Mouse (Mus musculus) heart, postnatal 0 days (tissue): ENCODE measurements at regions not wholly inside any gene's neighbourhood (a gene's known extent, or its start where the extent isn't known, plus 50 kb on each side); places are given as distances from the start of the nearest gene placed in this dataset.
"Not testable (repeated sequence)": the region's sequence is repeated elsewhere in the genome, so short reads cannot be mapped to it uniquely, and the experiment has no call there.

ENCODE experiments used
- ATAC-seq: fragments of 200-750 bp; cut with Nextera tagmentation; 2 replicates; pipeline ENCODE4 v1.8.0; 2017; ENCODE audit warnings: low read depth, moderate number of reproducible peaks, moderate library complexity; ENCODE audit not compliant: insufficient read depth
- DNase-seq: peaks from one replicate; pipeline ENCODE4 v3.0.0-alpha.2; 2016; ENCODE audit warnings: low spot score
- H3K27ac ChIP-seq: fragments of 300-500 bp; sonication (generic); 2 replicates; pipeline ENCODE4 v1.5.1; 2014; ENCODE audit warnings: low read depth, mild to moderate bottlenecking
- H3K27me3 ChIP-seq: fragments of 300-500 bp; sonication (generic); 2 replicates; pipeline ENCODE4 v1.6.1; 2014; ENCODE audit warnings: low read length, mixed read lengths; ENCODE audit not compliant: control insufficient read depth, insufficient read depth
- H3K36me3 ChIP-seq: fragments of 300-500 bp; sonication (generic); replicated peaks from 2 replicates; pipeline ENCODE4 v1.6.1; 2014; ENCODE audit warnings: low read length, mixed read lengths; ENCODE audit not compliant: control insufficient read depth, insufficient read depth
- H3K4me1 ChIP-seq: fragments of 300-500 bp; sonication (generic); 2 replicates; pipeline ENCODE4 v1.6.1; 2014; ENCODE audit warnings: antibody characterized with exemption; ENCODE audit not compliant: control insufficient read depth, insufficient read depth
- H3K4me2 ChIP-seq: fragments of 300-500 bp; sonication (generic); 2 replicates; pipeline ENCODE4 v1.6.1; 2014; ENCODE audit warnings: low read depth, mild to moderate bottlenecking, low read length, moderate library complexity
- H3K4me3 ChIP-seq: fragments of 300-500 bp; sonication (generic); 2 replicates; pipeline ENCODE4 v1.5.1; 2014; ENCODE audit warnings: low read depth, low read length
- H3K9ac ChIP-seq: fragments of 300-500 bp; sonication (generic); replicated peaks from 2 replicates; pipeline ENCODE4 v1.6.1; 2014; ENCODE audit warnings: low read depth, low read length, mixed read lengths
- H3K9me3 ChIP-seq: fragments of 300-500 bp; sonication (generic); replicated peaks from 2 replicates; pipeline ENCODE4 v1.6.1; 2016; ENCODE audit warnings: low read length; ENCODE audit not compliant: control insufficient read depth
- CTCF ChIP-seq: IDR thresholded peaks from 2 replicates; pipeline ENCODE4 v1.5.1; 2016; ENCODE audit warnings: antibody characterized with exemption, control low read depth, low read depth
- EP300 ChIP-seq: IDR thresholded peaks from 2 replicates; pipeline ENCODE4 v1.6.1; 2016; ENCODE audit warnings: antibody characterized with exemption, low read depth
- WGBS: fragments of 180-500 bp; shearing (Covaris S2); extraction: QIAGEN DNeasy Blood & Tissue Kit; methylation state at CpG from one replicate; pipeline ENCODE4 v1.1.7; 2014; 5-methylcytosine and 5-hydroxymethylcytosine counted together

GRCm38 (mm10) chr3:152040751-152041150 lies 125.3 kb downstream of the Gipc2 start:
- H3K4me2 ChIP-seq = no peak overlapping the region
- no peak for TF ChIP-seq EP300
- no peak for TF ChIP-seq CTCF
- H3K9ac ChIP-seq = no peak overlapping the region
- DNase-seq = no peak
- no peaks in the 10 kb centered on the region for H3K36me3 ChIP-seq
- no peak overlapping the region for H3K4me3 ChIP-seq
- WGBS = 79% methylated on average over 5 of the region's 5 CpGs
- no peak overlapping the region for H3K27ac ChIP-seq
- no peak for ATAC-seq
- H3K4me1 ChIP-seq = no peaks in the 10 kb centered on the region
- H3K27me3 ChIP-seq = no peaks in the 10 kb centered on the region
- no peaks in the 10 kb centered on the region for H3K9me3 ChIP-seq

- not testable (repeated sequence) for H3K4me1 ChIP-seq, H3K36me3 ChIP-seq, H3K9me3 ChIP-seq, ATAC-seq, H3K9ac ChIP-seq, H3K4me2 ChIP-seq, H3K4me3 ChIP-seq, DNase-seq, H3K27me3 ChIP-seq, H3K27ac ChIP-seq
- WGBS = 80% methylated on average over 5 of the region's 5 CpGs
Observed at GRCm38 (mm10) chr3:152036819-152037218, 129.2 kb downstream of the Gipc2 start.

- Histone ChIP-seq H3K36me3 (no peaks in the 10 kb centered on the region), H3K4me3 (no peak overlapping the region), H3K9ac (no peak overlapping the region), H3K27me3 (no peaks in the 10 kb centered on the region), H3K9me3 (no peaks in the 10 kb centered on the region), H3K4me2 (no peak overlapping the region), H3K27ac (no peak overlapping the region), H3K4me1 (no peaks in the 10 kb centered on the region)
- no peak for ATAC-seq
- TF ChIP-seq EP300 (no peak), CTCF (no peak)
- WGBS = 79% methylated on average over 5 of the region's 5 CpGs
- DNase-seq = no peak
Observed at GRCm38 (mm10) chr3:152035416-152035815, 130.6 kb downstream of the Gipc2 start.

- H3K36me3 ChIP-seq = no peaks in the 10 kb centered on the region
- ATAC-seq (no peak), DNase-seq (no peak)
- H3K4me1 ChIP-seq = no peaks in the 10 kb centered on the region
- no peak overlapping the region for H3K4me2 ChIP-seq
- 77% methylated on average over 10 of the region's 10 CpGs for WGBS
- H3K9me3 ChIP-seq = no peaks in the 10 kb centered on the region
- no peaks in the 10 kb centered on the region for H3K27me3 ChIP-seq
- H3K27ac ChIP-seq = no peak overlapping the region
- TF ChIP-seq CTCF (no peak), EP300 (no peak)
- no peak overlapping the region for H3K9ac ChIP-seq
- H3K4me3 ChIP-seq = no peak overlapping the region
Observed at GRCm38 (mm10) chr3:152034686-152035085, 131.3 kb downstream of the Gipc2 start.

- no peaks in the 10 kb centered on the region for H3K9me3 ChIP-seq
- no peaks in the 10 kb centered on the region for H3K4me1 ChIP-seq
- no peaks in the 10 kb centered on the region for H3K27me3 ChIP-seq
- H3K4me2 ChIP-seq = no peak overlapping the region
- 75% methylated on average over 2 of the region's 2 CpGs for WGBS
- TF ChIP-seq EP300 = no peak
- TF ChIP-seq CTCF = 0 out of 2 replicates have a peak, but pooled peaks have one; percentile 3
- H3K4me3 ChIP-seq = no peak overlapping the region
- H3K36me3 ChIP-seq = no peaks in the 10 kb centered on the region
- H3K27ac ChIP-seq = no peak overlapping the region
- no peak for ATAC-seq
- DNase-seq = no peak
- no peak overlapping the region for H3K9ac ChIP-seq
Observed at GRCm38 (mm10) chr3:152034221-152034620, 131.8 kb downstream of the Gipc2 start.

- no peak overlapping the region for H3K9ac ChIP-seq
- no peak overlapping the region for H3K4me3 ChIP-seq
- WGBS = 51% methylated on average over 3 of the region's 3 CpGs
- DNase-seq = no peak
- TF ChIP-seq CTCF (no peak), EP300 (no peak)
- no peak overlapping the region for H3K27ac ChIP-seq
- no peaks in the 10 kb centered on the region for H3K9me3 ChIP-seq
- no peaks in the 10 kb centered on the region for H3K4me1 ChIP-seq
- no peak overlapping the region for H3K4me2 ChIP-seq
- H3K36me3 ChIP-seq = no peaks in the 10 kb centered on the region
- no peak for ATAC-seq
- no peaks in the 10 kb centered on the region for H3K27me3 ChIP-seq
Observed at GRCm38 (mm10) chr3:152032663-152033318, 133.2 kb downstream of the Gipc2 start.
